Mouse (Mus musculus): ENCODE results near the gene Gtf3a.

GRCm38 (mm10) chr5:146905486-146906172 lies 42.8 kb upstream of the Gtf3a start:
- TF ChIP-seq CTCF (IDR thresholded peaks at IDR 0.05; ENCODE audit: extremely low read depth, insufficient read depth, insufficient read length, insufficient replicate concordance): peak; percentile 81; the same call in 1 of the 2 replicates
- TF ChIP-seq POLR2A (IDR thresholded peaks at IDR 0.05; ENCODE audit: low read depth, low read length): no peak

Measured in spleen, adult 2 months (tissue).